Mouse (Mus musculus) forebrain, embryonic 14.5 days (tissue): ENCODE data around the gene Ets2. TPM values are rescaled to one million over a fixed set of nuclear protein-coding genes. Genes with fewer than 3 reads are reported as not detected.

ENCODE experiments used
- ATAC-seq: fragments of 200-750 bp; cut with Nextera tagmentation; 2 replicates; pipeline ENCODE4 v1.8.0; 2017; ENCODE audit warnings: mild to moderate bottlenecking, moderate library complexity
- DNase-seq: peaks from one replicate; pipeline ENCODE4 v3.0.0-alpha.2; 2015; ENCODE audit warnings: low spot score
- H3K27ac ChIP-seq: fragments of 300-500 bp; sonication (generic); 2 replicates; pipeline ENCODE4 v1.5.1; 2014; ENCODE audit warnings: low read depth, mild to moderate bottlenecking, control low read depth, low read length, moderate library complexity
- H3K27me3 ChIP-seq: fragments of 300-500 bp; sonication (generic); replicated peaks from 2 replicates; pipeline ENCODE4 v1.6.1; 2014; ENCODE audit warnings: low read length, control low read depth, mixed read lengths; ENCODE audit not compliant: control insufficient read depth, insufficient read depth
- H3K36me3 ChIP-seq: fragments of 300-500 bp; sonication (generic); 2 replicates; pipeline ENCODE4 v1.6.1; 2014; ENCODE audit warnings: low read length, control low read depth; ENCODE audit not compliant: control insufficient read depth, insufficient read depth
- H3K4me1 ChIP-seq: fragments of 300-500 bp; sonication (generic); 2 replicates; pipeline ENCODE4 v1.6.1; 2014; ENCODE audit warnings: antibody characterized with exemption, low read length, control low read depth; ENCODE audit not compliant: control insufficient read depth, insufficient read depth
- H3K4me2 ChIP-seq: fragments of 300-500 bp; sonication (generic); 2 replicates; pipeline ENCODE4 v1.6.1; 2014; ENCODE audit warnings: mild to moderate bottlenecking, control low read depth, low read length
- H3K4me3 ChIP-seq: fragments of 300-500 bp; sonication (generic); 2 replicates; pipeline ENCODE4 v1.5.1; 2014; ENCODE audit warnings: low read depth, low read length, control low read depth
- H3K9ac ChIP-seq: fragments of 300-500 bp; sonication (generic); 2 replicates; pipeline ENCODE4 v1.6.1; 2014; ENCODE audit warnings: mild to moderate bottlenecking, low read length, control low read depth, moderate library complexity
- H3K9me3 ChIP-seq: fragments of 300-500 bp; sonication (generic); replicated peaks from 2 replicates; pipeline ENCODE4 v1.6.1; 2016; ENCODE audit warnings: low read length, control low read depth, mixed read lengths; ENCODE audit not compliant: control insufficient read depth
- WGBS: fragments of 180-500 bp; shearing (Covaris S2); extraction: QIAGEN DNeasy Blood & Tissue Kit; methylation state at CpG from one replicate; pipeline ENCODE4 v1.1.7; 2014; 5-methylcytosine and 5-hydroxymethylcytosine counted together
- polyA plus RNA-seq: library from polyadenylated mRNA; unstranded; fragments of >200 nt; fragmentation: Nextera tagmentation; extraction: Ambion mirVana; gene quantifications from 2 replicates; pipeline ENCODE4 v1.2.1, GENCODE M21; 2014

The Ets2 gene
- polyA plus RNA-seq = 10.2 and 12.2 TPM in 2 replicates

DNA sequence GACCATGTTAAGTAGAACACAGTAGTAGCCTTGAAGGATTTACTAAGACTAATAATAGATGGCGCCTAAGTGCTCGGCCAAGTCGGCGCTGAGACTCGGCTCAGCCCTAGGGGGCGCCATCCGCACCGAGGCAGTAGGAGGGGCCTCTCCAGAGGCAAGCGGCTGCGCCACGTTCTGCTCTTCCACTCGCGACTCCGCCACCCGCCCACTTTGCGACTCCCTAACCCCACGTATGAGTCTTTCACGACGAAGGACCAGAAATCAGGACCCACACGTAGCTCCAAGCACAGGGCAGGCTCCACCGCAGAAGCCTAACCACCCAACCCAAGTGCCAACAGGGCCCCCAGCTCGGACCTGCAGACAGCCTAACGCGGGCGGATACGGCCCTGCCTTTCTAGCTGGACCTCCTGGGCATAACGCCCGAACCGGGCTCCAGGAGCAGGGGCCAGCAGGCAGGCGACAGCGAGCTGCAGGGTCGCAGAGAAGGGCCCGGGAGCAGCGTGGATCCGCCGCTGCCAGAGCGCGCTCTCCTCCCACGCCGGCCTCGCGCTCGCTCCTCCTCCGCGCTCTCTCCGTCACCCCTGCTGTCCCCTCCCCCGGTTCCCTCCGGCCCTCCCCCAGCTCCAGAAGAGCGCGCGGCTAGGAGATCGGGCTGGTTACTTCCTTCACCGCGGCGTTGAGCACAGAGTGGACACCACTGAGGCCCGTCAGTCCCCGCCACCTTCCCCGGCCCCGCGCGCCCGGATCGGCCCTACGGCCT is at the start of gene Ets2:
Gene Ets2, plus strand, starts transcription at position 274 of the 760 bp plus-strand sequence.
- Histone ChIP-seq H3K4me3 (peak within 1 kb of the TSS; percentile 76), H3K27ac (peak within 1 kb of the TSS; percentile 72), H3K36me3 (no peaks in the 10 kb centered on the region), H3K9me3 (no peaks in the 10 kb centered on the region), H3K4me1 (no peaks in the 10 kb centered on the region), H3K27me3 (peaks cover 3% of the 10 kb centered on the region; the same call in 1 of the 2 replicates), H3K4me2 (peak within 1 kb of the TSS; percentile 90), H3K9ac (peak within 1 kb of the TSS; percentile 90)
- ATAC-seq = peak; percentile 93
- DNase-seq = peak; percentile 90
- whole genome bisulfite sequencing = under 1% methylated on average over 62 of the region's 64 CpGs

- H3K4me3 ChIP-seq = 0 out of 2 replicates have a peak overlapping the region, but pooled peaks have one; percentile 4
- H3K9ac ChIP-seq = no peak overlapping the region
- 36% methylated on average over 15 of the region's 15 CpGs for WGBS
- peaks cover 5% of the 10 kb centered on the region; the same call in 1 of the 2 replicates for H3K9me3 ChIP-seq
- DNase-seq (peak; percentile 65), ATAC-seq (peak; percentile 66; the same call in 1 of the 2 replicates)
- H3K27me3 ChIP-seq = no peaks in the 10 kb centered on the region
- H3K4me2 ChIP-seq = peak overlapping the region; percentile 18; the same call in 1 of the 2 replicates
- no peak overlapping the region for H3K27ac ChIP-seq
- H3K4me1 ChIP-seq = no peaks in the 10 kb centered on the region
- H3K36me3 ChIP-seq = no peaks in the 10 kb centered on the region
Measured at GRCm38 (mm10) chr16:95654204-95654611, 47.7 kb upstream of the Ets2 start.

- H3K9me3 ChIP-seq = peaks cover 5% of the 10 kb centered on the region; the same call in 1 of the 2 replicates
- H3K4me3 ChIP-seq = no peak overlapping the region
- H3K4me1 ChIP-seq = no peaks in the 10 kb centered on the region
- 96% methylated on average over 4 of the region's 4 CpGs for WGBS
- no peaks in the 10 kb centered on the region for H3K36me3 ChIP-seq
- H3K27ac ChIP-seq = no peak overlapping the region
- no peak overlapping the region for H3K9ac ChIP-seq
- no peak overlapping the region for H3K4me2 ChIP-seq
- H3K27me3 ChIP-seq = no peaks in the 10 kb centered on the region
- ATAC-seq = no peak
- no peak for DNase-seq
Measured at GRCm38 (mm10) chr16:95656535-95656934, 45.3 kb upstream of the Ets2 start.

- Histone ChIP-seq H3K9ac (no peak overlapping the region), H3K4me3 (no peak overlapping the region), H3K4me1 (no peaks in the 10 kb centered on the region), H3K27ac (no peak overlapping the region), H3K4me2 (no peak overlapping the region), H3K27me3 (no peaks in the 10 kb centered on the region), H3K9me3 (peaks cover 5% of the 10 kb centered on the region; the same call in 1 of the 2 replicates), H3K36me3 (no peaks in the 10 kb centered on the region)
- 95% methylated on average over 5 of the region's 5 CpGs for WGBS
- ATAC-seq = no peak
- DNase-seq = no peak
Measured at GRCm38 (mm10) chr16:95657187-95657586, 44.7 kb upstream of the Ets2 start.

DNA sequence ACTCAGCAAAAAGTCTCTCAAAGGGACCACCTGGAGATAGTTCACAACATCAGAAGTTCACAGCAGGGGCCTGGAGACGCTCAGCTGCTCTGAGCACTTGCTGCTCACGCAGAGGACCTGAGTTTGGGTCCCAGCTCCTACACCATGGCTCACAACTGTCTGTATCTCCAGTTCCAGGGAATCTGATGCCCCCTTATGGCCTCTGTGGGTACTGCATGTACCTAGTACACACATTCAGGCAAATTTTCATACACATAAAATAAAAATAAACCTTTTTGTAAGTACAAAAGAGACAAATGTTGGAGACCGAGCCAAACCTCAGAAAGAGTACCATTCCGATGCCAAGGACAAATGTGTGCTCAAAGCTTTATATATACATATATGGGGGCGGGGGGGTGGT is 44.1 kb upstream of the Ets2 start:
- Histone ChIP-seq H3K4me2 (no peak overlapping the region), H3K9ac (no peak overlapping the region), H3K9me3 (peaks cover 5% of the 10 kb centered on the region; the same call in 1 of the 2 replicates), H3K27ac (no peak overlapping the region), H3K27me3 (no peaks in the 10 kb centered on the region), H3K36me3 (no peaks in the 10 kb centered on the region), H3K4me1 (no peaks in the 10 kb centered on the region), H3K4me3 (no peak overlapping the region)
- no peak for ATAC-seq
- no peak for DNase-seq
- WGBS = 92% methylated on average over 5 of the region's 5 CpGs

- no peaks in the 10 kb centered on the region for H3K27me3 ChIP-seq
- H3K36me3 ChIP-seq = no peaks in the 10 kb centered on the region
- H3K9ac ChIP-seq = no peak overlapping the region
- no peak overlapping the region for H3K27ac ChIP-seq
- H3K4me3 ChIP-seq = no peak overlapping the region
- ATAC-seq = no peak
- no peaks in the 10 kb centered on the region for H3K4me1 ChIP-seq
- H3K4me2 ChIP-seq = no peak overlapping the region
- peaks cover 5% of the 10 kb centered on the region; the same call in 1 of the 2 replicates for H3K9me3 ChIP-seq
- WGBS = 60% methylated on average over 5 of the region's 5 CpGs
- DNase-seq = no peak
Measured at GRCm38 (mm10) chr16:95658836-95659430, 42.9 kb upstream of the Ets2 start.

DNA sequence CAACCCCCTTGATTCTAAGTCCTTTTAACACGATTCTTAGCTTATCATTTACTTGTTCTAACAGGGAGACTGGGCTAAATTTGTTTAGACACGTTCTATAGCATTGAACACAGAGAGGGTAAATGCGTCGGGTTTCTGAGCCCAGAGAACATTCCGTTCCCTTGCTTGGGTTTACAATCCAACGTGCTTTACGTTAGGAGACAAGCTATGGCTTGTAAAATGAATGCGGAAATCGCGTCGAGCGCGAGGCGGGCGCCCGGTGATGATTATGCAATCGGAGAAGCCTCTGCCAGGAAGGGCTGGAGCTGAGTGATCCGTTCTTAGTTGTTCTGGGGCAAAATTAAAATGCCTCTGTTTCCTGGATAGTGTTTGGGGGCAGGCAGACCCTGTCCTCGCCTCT is 42.4 kb upstream of the Ets2 start:
- Histone ChIP-seq H3K9ac (no peak overlapping the region), H3K27ac (no peak overlapping the region), H3K36me3 (no peaks in the 10 kb centered on the region), H3K4me1 (no peaks in the 10 kb centered on the region), H3K27me3 (no peaks in the 10 kb centered on the region), H3K4me2 (no peak overlapping the region), H3K9me3 (peaks cover 5% of the 10 kb centered on the region; the same call in 1 of the 2 replicates), H3K4me3 (no peak overlapping the region)
- ATAC-seq (no peak), DNase-seq (no peak)
- 80% methylated on average over 19 of the region's 19 CpGs for WGBS

DNA sequence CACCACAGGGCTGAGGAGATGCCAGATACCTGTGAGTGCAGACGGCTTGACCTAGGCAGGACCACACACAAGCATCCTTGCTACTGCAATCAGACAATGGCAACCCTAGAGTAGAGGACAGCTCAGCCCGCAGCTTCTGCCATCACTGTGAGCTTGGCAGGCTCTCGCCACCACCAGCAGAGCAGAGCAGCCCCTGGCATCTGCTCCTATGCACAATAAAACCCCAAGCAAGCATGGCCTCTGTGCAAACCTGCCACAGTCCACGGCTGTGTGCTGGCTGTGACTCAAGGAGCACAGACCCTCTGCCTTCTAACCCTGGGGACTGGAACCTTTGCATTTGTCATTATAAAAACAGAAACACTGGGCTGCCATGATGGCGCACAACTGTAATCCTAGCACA is 41.0 kb upstream of the Ets2 start:
- Histone ChIP-seq H3K4me2 (no peak overlapping the region), H3K4me1 (no peaks in the 10 kb centered on the region), H3K4me3 (no peak overlapping the region), H3K9me3 (peaks cover 5% of the 10 kb centered on the region; the same call in 1 of the 2 replicates), H3K27ac (no peak overlapping the region), H3K9ac (no peak overlapping the region), H3K36me3 (no peaks in the 10 kb centered on the region), H3K27me3 (no peaks in the 10 kb centered on the region)
- DNase-seq (no peak), ATAC-seq (no peak)
- 72% methylated on average over 5 of the region's 5 CpGs for WGBS
